Mouse (Mus musculus): ENCODE measurements at regions not wholly inside any gene's neighbourhood (a gene's known extent, or its start where the extent isn't known, plus 50 kb on each side); places are given as distances from the start of the nearest gene placed in this dataset.

DNA sequence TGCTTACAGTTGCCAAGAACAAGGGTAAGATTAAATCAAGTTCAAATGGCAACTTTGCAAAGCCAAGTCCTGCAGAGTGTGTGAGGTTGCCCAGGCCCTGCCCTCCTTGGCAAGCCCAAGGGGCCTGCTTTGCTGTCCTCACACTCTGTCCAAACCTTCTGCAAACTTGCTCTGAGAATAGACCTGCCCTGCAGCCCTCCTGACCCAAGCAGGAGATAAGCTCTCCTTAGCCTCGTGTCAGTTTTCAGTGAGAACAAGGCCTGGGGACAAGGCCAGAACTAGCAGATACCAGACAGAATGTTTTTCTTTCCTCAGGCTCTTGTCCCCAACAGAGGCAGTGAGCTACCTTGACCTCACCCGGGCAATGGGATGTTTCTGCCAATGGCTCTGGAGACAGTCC, 156.7 kb upstream of the Il12b start:
- no peak overlapping the region for H3K9ac ChIP-seq (ENCODE audit: low read length)
- no peaks in the 10 kb centered on the region for H3K27me3 ChIP-seq (replicated peaks; ENCODE audit: control insufficient read depth, insufficient read depth, low read length)
- no peaks in the 10 kb centered on the region for H3K36me3 ChIP-seq (ENCODE audit: control insufficient read depth, insufficient read depth, low read length)
- DNase-seq (ENCODE audit: low spot score) = no peak
- ATAC-seq = no peak
- no peak overlapping the region for H3K4me2 ChIP-seq (ENCODE audit: low read length)
- H3K27ac ChIP-seq (ENCODE audit: low read depth, low read length) = no peak overlapping the region
- 66% methylated on average over 2 of the region's 2 CpGs for WGBS
- H3K4me3 ChIP-seq (ENCODE audit: low read depth, low read length) = no peak overlapping the region
- no peaks in the 10 kb centered on the region for H3K9me3 ChIP-seq (replicated peaks; ENCODE audit: control insufficient read depth, low read length)
- no peaks in the 10 kb centered on the region for H3K4me1 ChIP-seq (ENCODE audit: control insufficient read depth, insufficient read depth, low read length)

- DNase-seq (ENCODE audit: low spot score) (no peak), ATAC-seq (no peak)
- no peaks in the 10 kb centered on the region for H3K4me1 ChIP-seq (ENCODE audit: control insufficient read depth, insufficient read depth, low read length)
- no peaks in the 10 kb centered on the region for H3K9me3 ChIP-seq (replicated peaks; ENCODE audit: control insufficient read depth, low read length)
- 91% methylated on average over 5 of the region's 5 CpGs for WGBS
- no peaks in the 10 kb centered on the region for H3K27me3 ChIP-seq (replicated peaks; ENCODE audit: control insufficient read depth, insufficient read depth, low read length)
- H3K9ac ChIP-seq (ENCODE audit: low read length) = no peak overlapping the region
- no peak overlapping the region for H3K27ac ChIP-seq (ENCODE audit: low read depth, low read length)
- H3K4me3 ChIP-seq (ENCODE audit: low read depth, low read length) = no peak overlapping the region
- H3K4me2 ChIP-seq (ENCODE audit: low read length) = no peak overlapping the region
- H3K36me3 ChIP-seq (ENCODE audit: control insufficient read depth, insufficient read depth, low read length) = no peaks in the 10 kb centered on the region
Measured at GRCm38 (mm10) chr11:44251821-44252220, 148.0 kb upstream of the Il12b start.

DNA sequence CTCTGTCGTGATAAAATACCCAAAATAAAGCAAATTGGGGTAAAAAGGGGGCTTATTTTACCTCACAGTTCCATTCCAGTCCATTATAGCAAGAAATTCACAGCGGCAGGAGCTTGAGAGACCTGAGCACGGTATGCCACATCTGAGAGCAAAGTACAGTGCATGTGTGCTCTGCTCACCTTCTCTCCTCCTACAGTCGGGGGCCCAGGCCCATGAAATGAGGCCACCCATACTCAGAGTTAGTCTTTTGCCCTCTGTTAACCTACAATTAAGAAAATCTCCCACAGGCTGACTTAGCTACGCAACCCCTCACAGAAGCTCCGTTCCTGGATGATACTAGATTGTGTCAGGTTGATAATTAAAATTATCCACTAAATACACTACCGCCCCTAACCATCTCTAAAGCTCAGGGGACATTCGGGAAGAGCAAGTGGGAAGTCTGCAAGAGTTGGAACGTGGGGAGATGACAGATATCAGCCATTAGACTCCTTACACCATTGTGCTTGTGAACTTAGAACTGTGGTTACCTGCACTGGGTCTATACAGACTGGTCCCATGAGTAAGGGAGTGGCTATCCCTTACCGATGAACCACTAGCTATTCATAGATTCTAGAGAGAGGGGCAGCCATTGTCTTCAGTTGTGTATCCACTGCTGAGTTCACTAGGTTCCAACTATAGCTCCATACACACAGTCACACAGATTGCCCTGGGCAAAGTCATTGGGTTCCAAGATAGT, 139.3 kb upstream of the Il12b start:
- no peak overlapping the region for H3K27ac ChIP-seq (ENCODE audit: low read depth, low read length)
- no peaks in the 10 kb centered on the region for H3K4me1 ChIP-seq (ENCODE audit: control insufficient read depth, insufficient read depth, low read length)
- DNase-seq (ENCODE audit: low spot score) (no peak), ATAC-seq (no peak)
- no peaks in the 10 kb centered on the region for H3K36me3 ChIP-seq (ENCODE audit: control insufficient read depth, insufficient read depth, low read length)
- no peak overlapping the region for H3K4me2 ChIP-seq (ENCODE audit: low read length)
- no peaks in the 10 kb centered on the region for H3K9me3 ChIP-seq (replicated peaks; ENCODE audit: control insufficient read depth, low read length)
- no peak overlapping the region for H3K9ac ChIP-seq (ENCODE audit: low read length)
- 88% methylated on average over 10 of the region's 10 CpGs for WGBS
- H3K27me3 ChIP-seq (replicated peaks; ENCODE audit: control insufficient read depth, insufficient read depth, low read length) = no peaks in the 10 kb centered on the region
- no peak overlapping the region for H3K4me3 ChIP-seq (ENCODE audit: low read depth, low read length)

GRCm38 (mm10) chr11:44261657-44262056, 138.2 kb upstream of the Il12b start:
- H3K9ac ChIP-seq (ENCODE audit: low read length) = no peak overlapping the region
- H3K4me2 ChIP-seq (ENCODE audit: low read length) = no peak overlapping the region
- H3K27me3 ChIP-seq (replicated peaks; ENCODE audit: control insufficient read depth, insufficient read depth, low read length) = no peaks in the 10 kb centered on the region
- ATAC-seq (no peak), DNase-seq (ENCODE audit: low spot score) (no peak)
- no peaks in the 10 kb centered on the region for H3K36me3 ChIP-seq (ENCODE audit: control insufficient read depth, insufficient read depth, low read length)
- H3K27ac ChIP-seq (ENCODE audit: low read depth, low read length) = no peak overlapping the region
- no peak overlapping the region for H3K4me3 ChIP-seq (ENCODE audit: low read depth, low read length)
- WGBS = 81% methylated on average over 8 of the region's 8 CpGs
- H3K9me3 ChIP-seq (replicated peaks; ENCODE audit: control insufficient read depth, low read length) = no peaks in the 10 kb centered on the region
- no peaks in the 10 kb centered on the region for H3K4me1 ChIP-seq (ENCODE audit: control insufficient read depth, insufficient read depth, low read length)

GRCm38 (mm10) chr11:44262571-44262970, 137.3 kb upstream of the Il12b start:
- ATAC-seq = no peak
- WGBS = 89% methylated on average over 3 of the region's 3 CpGs
- Histone ChIP-seq H3K9me3 (replicated peaks; ENCODE audit: control insufficient read depth, low read length) (no peaks in the 10 kb centered on the region), H3K27me3 (replicated peaks; ENCODE audit: control insufficient read depth, insufficient read depth, low read length) (no peaks in the 10 kb centered on the region), H3K9ac (ENCODE audit: low read length) (no peak overlapping the region), H3K4me1 (ENCODE audit: control insufficient read depth, insufficient read depth, low read length) (no peaks in the 10 kb centered on the region), H3K27ac (ENCODE audit: low read depth, low read length) (no peak overlapping the region), H3K36me3 (ENCODE audit: control insufficient read depth, insufficient read depth, low read length) (no peaks in the 10 kb centered on the region), H3K4me2 (ENCODE audit: low read length) (no peak overlapping the region), H3K4me3 (ENCODE audit: low read depth, low read length) (no peak overlapping the region)
- DNase-seq (ENCODE audit: low spot score) = no peak

DNA sequence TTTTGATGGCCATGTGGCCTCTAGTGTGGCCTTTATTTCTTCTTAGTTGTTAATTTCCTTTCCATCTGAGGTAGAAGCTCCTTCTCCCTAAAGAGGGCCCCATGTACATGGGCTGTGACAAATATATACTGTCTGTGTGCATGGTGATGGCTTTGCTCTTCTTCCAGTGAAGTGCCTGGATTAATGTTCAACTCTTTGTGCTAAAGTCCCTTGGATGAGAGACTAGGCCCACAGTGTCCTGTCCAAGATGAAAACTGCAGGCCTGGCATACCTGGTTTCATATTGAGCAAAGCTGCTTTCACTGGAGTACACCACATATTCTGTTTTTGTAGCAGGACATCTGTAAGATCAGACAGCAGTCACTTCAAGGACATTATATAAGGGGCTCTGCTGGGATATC, 127.6 kb upstream of the Il12b start:
- Histone ChIP-seq H3K4me2 (ENCODE audit: low read length) (no peak overlapping the region), H3K4me1 (ENCODE audit: control insufficient read depth, insufficient read depth, low read length) (no peaks in the 10 kb centered on the region), H3K36me3 (ENCODE audit: control insufficient read depth, insufficient read depth, low read length) (no peaks in the 10 kb centered on the region), H3K9ac (ENCODE audit: low read length) (no peak overlapping the region), H3K9me3 (replicated peaks; ENCODE audit: control insufficient read depth, low read length) (no peaks in the 10 kb centered on the region), H3K27me3 (replicated peaks; ENCODE audit: control insufficient read depth, insufficient read depth, low read length) (no peaks in the 10 kb centered on the region), H3K27ac (ENCODE audit: low read depth, low read length) (no peak overlapping the region), H3K4me3 (ENCODE audit: low read depth, low read length) (no peak overlapping the region)
- no peak for DNase-seq (ENCODE audit: low spot score)
- no peak for ATAC-seq

- Histone ChIP-seq H3K27ac (ENCODE audit: low read depth, low read length) (no peak overlapping the region), H3K9ac (ENCODE audit: low read length) (no peak overlapping the region), H3K9me3 (replicated peaks; ENCODE audit: control insufficient read depth, low read length) (no peaks in the 10 kb centered on the region), H3K36me3 (ENCODE audit: control insufficient read depth, insufficient read depth, low read length) (no peaks in the 10 kb centered on the region), H3K4me2 (ENCODE audit: low read length) (no peak overlapping the region), H3K27me3 (replicated peaks; ENCODE audit: control insufficient read depth, insufficient read depth, low read length) (no peaks in the 10 kb centered on the region), H3K4me1 (ENCODE audit: control insufficient read depth, insufficient read depth, low read length) (no peaks in the 10 kb centered on the region), H3K4me3 (ENCODE audit: low read depth, low read length) (no peak overlapping the region)
- 86% methylated on average over 7 of the region's 7 CpGs for WGBS
- no peak for DNase-seq (ENCODE audit: low spot score)
- ATAC-seq = no peak
Measured at GRCm38 (mm10) chr11:44278521-44279208, 121.2 kb upstream of the Il12b start.

DNA sequence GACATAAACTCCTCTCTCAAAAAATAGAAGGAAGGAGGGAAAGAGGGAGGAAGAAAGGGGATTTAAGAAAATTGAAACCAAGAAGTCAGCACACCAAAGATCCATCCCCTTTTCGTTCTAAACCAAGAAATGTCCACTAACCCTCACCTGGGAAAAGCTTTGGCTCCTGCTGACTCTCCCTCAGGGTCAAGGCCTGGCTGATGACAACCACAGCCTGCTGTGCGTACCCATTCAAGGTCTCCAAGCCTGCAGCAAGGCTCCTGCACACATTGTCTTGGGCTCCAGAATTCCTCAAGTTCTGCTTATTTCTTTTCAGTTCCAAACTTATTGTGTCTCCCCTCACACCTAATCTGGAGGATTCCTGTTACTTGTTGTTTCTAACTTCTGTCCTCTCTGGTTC, 113.9 kb upstream of the Il12b start:
- no peak for ATAC-seq
- no peak overlapping the region for H3K4me3 ChIP-seq (ENCODE audit: low read depth, low read length)
- no peak overlapping the region for H3K4me2 ChIP-seq (ENCODE audit: low read length)
- H3K27me3 ChIP-seq (replicated peaks; ENCODE audit: control insufficient read depth, insufficient read depth, low read length) = no peaks in the 10 kb centered on the region
- H3K27ac ChIP-seq (ENCODE audit: low read depth, low read length) = no peak overlapping the region
- H3K9ac ChIP-seq (ENCODE audit: low read length) = no peak overlapping the region
- no peak for DNase-seq (ENCODE audit: low spot score)
- WGBS = 83% methylated on average over 2 of the region's 2 CpGs
- H3K36me3 ChIP-seq (ENCODE audit: control insufficient read depth, insufficient read depth, low read length) = no peaks in the 10 kb centered on the region
- H3K4me1 ChIP-seq (ENCODE audit: control insufficient read depth, insufficient read depth, low read length) = no peaks in the 10 kb centered on the region
- H3K9me3 ChIP-seq (replicated peaks; ENCODE audit: control insufficient read depth, low read length) = no peaks in the 10 kb centered on the region

- Histone ChIP-seq H3K4me1 (ENCODE audit: control insufficient read depth, insufficient read depth, low read length) (no peaks in the 10 kb centered on the region), H3K27ac (ENCODE audit: low read depth, low read length) (no peak overlapping the region), H3K36me3 (ENCODE audit: control insufficient read depth, insufficient read depth, low read length) (no peaks in the 10 kb centered on the region), H3K4me2 (ENCODE audit: low read length) (no peak overlapping the region), H3K9me3 (replicated peaks; ENCODE audit: control insufficient read depth, low read length) (no peaks in the 10 kb centered on the region), H3K27me3 (replicated peaks; ENCODE audit: control insufficient read depth, insufficient read depth, low read length) (no peaks in the 10 kb centered on the region), H3K9ac (ENCODE audit: low read length) (no peak overlapping the region), H3K4me3 (ENCODE audit: low read depth, low read length) (no peak overlapping the region)
- DNase-seq (ENCODE audit: low spot score) (no peak), ATAC-seq (no peak)
- WGBS = 77% methylated on average over 1 of the region's 1 CpGs
Measured at GRCm38 (mm10) chr11:44288825-44289224, 111.0 kb upstream of the Il12b start.

Data from forebrain, embryonic 14.5 days (tissue).